ENCODE assay signal across 11 mouse cellular contexts in the genomic region with DNA sequence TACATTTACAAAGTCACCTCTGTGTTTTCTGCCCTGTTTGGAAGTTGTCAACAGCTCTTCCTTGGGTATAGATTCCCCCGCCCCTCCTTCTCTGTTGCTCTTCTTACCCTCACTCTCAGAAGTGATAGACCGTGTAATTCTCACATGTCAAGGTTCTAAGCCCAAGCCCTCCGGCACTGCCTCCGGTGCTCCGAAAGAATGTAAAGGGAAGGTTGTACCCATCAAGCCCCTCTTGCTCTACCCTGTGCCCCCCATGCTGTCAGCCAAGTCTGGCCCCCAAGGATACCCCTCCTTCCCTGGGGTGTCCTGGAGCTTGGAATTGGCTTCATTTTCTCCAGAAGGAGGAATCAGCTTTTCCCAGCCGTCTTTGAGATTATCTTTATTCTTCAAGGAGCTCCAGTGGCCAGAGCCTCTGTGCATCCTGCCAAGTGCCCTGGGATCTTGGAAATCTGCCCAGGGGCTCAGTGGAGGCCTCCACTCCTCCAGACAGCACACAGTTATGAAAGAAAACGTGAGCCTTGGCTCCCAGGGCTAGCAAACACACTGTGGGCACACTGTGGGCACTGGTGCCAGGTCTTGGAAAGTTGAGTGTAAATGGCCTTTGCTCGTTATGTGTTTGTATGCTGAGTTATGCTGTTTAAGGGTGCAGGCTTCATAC. TPM values are rescaled to one million over a fixed set of nuclear protein-coding genes. Genes with fewer than 3 reads are reported as not detected.
DNase-seq lines count a peak whose midpoint lies in the region; ATAC-seq and TF ChIP-seq lines count a peak whose summit lies in the region.
"Had no signal": no experiment of that assay in that cellular context is flagged by ENCODE, and none has a peak within 500 bp of the region (broad histone marks: within the 10 kb centered on the region; RNA-seq: fewer than 3 reads in every experiment).

No protein-coding gene starts in this region.

- no peak for DNase-seq in heart, adult 18-20 months
- DNase-seq in right cerebral cortex, postnatal 4 days: peak; percentile 51
- no peak for DNase-seq in right cerebral cortex, adult 18-20 months
- peak; percentile 83 for DNase-seq in hindbrain, postnatal 0 days (ENCODE audit: low spot score)
- peak; percentile 76 for DNase-seq in testis, postnatal 14 days (ENCODE audit: low spot score)
- no peak for DNase-seq in thymus, postnatal 14 days

- H3K27ac ChIP-seq in heart, embryonic 14.5 days (replicated peaks in 1 of 2; ENCODE audit: control insufficient read depth in 1 of 2, insufficient read depth in 1 of 2, low read depth in 2 of 2, low read length in 2 of 2): 0 out of 4 replicates have a peak overlapping the region, but pooled peaks of 1 of the 2 experiments have one; percentile 5
- no peak overlapping the region; the same call in 1 of the 2 replicates for H3K27ac ChIP-seq in hindbrain, postnatal 0 days
- H3K27ac ChIP-seq: kidney, postnatal 0 days had no signal

- ATAC-seq in heart, embryonic 14.5 days (ENCODE audit: insufficient number of reproducible peaks, insufficient read depth, low FRiP score, low read depth): no peak
- ATAC-seq in hindbrain, postnatal 0 days: peak; percentile 62
- ATAC-seq in inflammation-experienced regulatory T-cells, adult 6 months: no peak

- peaks cover 16 to 21% of the 10 kb centered on the region in 2 experiments for H3K4me1 ChIP-seq in heart, embryonic 14.5 days (ENCODE audit: control insufficient read depth in 2 of 2, insufficient read depth in 2 of 2, low read length in 2 of 2)
- H3K4me1 ChIP-seq in hindbrain, postnatal 0 days (ENCODE audit: insufficient read depth, low read length): peaks cover 9% of the 10 kb centered on the region; the same call in 1 of the 2 replicates

- no peaks in the 10 kb centered on the region for H3K36me3 ChIP-seq in heart, embryonic 14.5 days (ENCODE audit: control insufficient read depth, insufficient read depth, low read length)
- H3K36me3 ChIP-seq in hindbrain, postnatal 0 days (ENCODE audit: insufficient read depth, low read length): no peaks in the 10 kb centered on the region

- H3K9ac ChIP-seq in heart, embryonic 14.5 days (ENCODE audit: low read length): no peak overlapping the region
- H3K9ac ChIP-seq in hindbrain, postnatal 0 days (replicated peaks; ENCODE audit: low read length): no peak overlapping the region

- H3K4me2 ChIP-seq in heart, embryonic 14.5 days (ENCODE audit: low read length): 0 out of 2 replicates have a peak overlapping the region, but pooled peaks have one; percentile 10
- no peak overlapping the region for H3K4me2 ChIP-seq in hindbrain, postnatal 0 days (ENCODE audit: low read depth, low read length)

- no peak for TF ChIP-seq CTCF in hindbrain, postnatal 0 days (IDR thresholded peaks at IDR 0.05; ENCODE audit: low read depth)

- WGBS in heart, embryonic 14.5 days: 41% methylated on average over 8 of the region's 8 CpGs
- 26% methylated on average over 8 of the region's 8 CpGs for WGBS in hindbrain, postnatal 0 days

- H3K27me3 ChIP-seq in heart, embryonic 14.5 days (ENCODE audit: control insufficient read depth, insufficient read depth, low read length): no peaks in the 10 kb centered on the region
- no peaks in the 10 kb centered on the region for H3K27me3 ChIP-seq in hindbrain, postnatal 0 days (ENCODE audit: insufficient read depth, low read length)

- H3K4me3 ChIP-seq in heart, embryonic 14.5 days (ENCODE audit: control insufficient read depth in 1 of 2, insufficient read depth in 1 of 2, low read depth in 1 of 2, low read length in 2 of 2): no peak overlapping the region
- no peak overlapping the region for H3K4me3 ChIP-seq in hindbrain, postnatal 0 days (ENCODE audit: low read length)
- H3K4me3 ChIP-seq: myocyte had no signal

- H3K9me3 ChIP-seq in heart, embryonic 14.5 days (ENCODE audit: control insufficient read depth, low read length): no peaks in the 10 kb centered on the region
- H3K9me3 ChIP-seq in hindbrain, postnatal 0 days (ENCODE audit: low read length): no peaks in the 10 kb centered on the region

RNA-seq across cellular contexts. Expression of a gene that starts 59.1 kb away (rescaled TPM):
- polyA plus RNA-seq in heart, embryonic 14.5 days (2014; fragmentation: Nextera tagmentation; extraction: Ambion mirVana): 1.0 and 1.1 TPM in 2 replicates
- total RNA-seq in heart, adult 18-20 months (2021): under 1 TPM; 0.05 to 0.21 TPM
- 46.0 and 52.7 TPM in 2 replicates for total RNA-seq in hindbrain, postnatal 0 days (2014; rRNA removed)
- 12.9 and 13.5 TPM in 2 replicates for polyA plus RNA-seq in hindbrain, postnatal 0 days (2015; fragmentation: Nextera tagmentation; extraction: Ambion mirVana)
- polyA plus RNA-seq in inflammation-experienced regulatory T-cells, adult 6 months (2017; shearing (Covaris generic)): under 1 TPM in 1 of 3 experiments, not detected in 2; 0.26 TPM
- total RNA-seq: common myeloid progenitor, adult 5-6 weeks had no signal
- polyA plus RNA-seq: myocyte had no signal

Comparison
In these comparisons a context has a peak if more than half of its experiments do, and no peak if none do; other contexts are left out.
1. DNase-seq: peak in right cerebral cortex, postnatal 4 days (single experiment), hindbrain, postnatal 0 days (single experiment) and testis, postnatal 14 days (single experiment); none in heart, adult 18-20 months (0 of 2), right cerebral cortex, adult 18-20 months (single experiment) and thymus, postnatal 14 days (single experiment).